Mouse (Mus musculus) thymus, postnatal 25 days (tissue): ENCODE measurements around the gene Elfn1.

Experiments used
- DNase-seq: peaks from one replicate; pipeline ENCODE4 v3.0.0; 2022

The Elfn1 gene

DNA sequence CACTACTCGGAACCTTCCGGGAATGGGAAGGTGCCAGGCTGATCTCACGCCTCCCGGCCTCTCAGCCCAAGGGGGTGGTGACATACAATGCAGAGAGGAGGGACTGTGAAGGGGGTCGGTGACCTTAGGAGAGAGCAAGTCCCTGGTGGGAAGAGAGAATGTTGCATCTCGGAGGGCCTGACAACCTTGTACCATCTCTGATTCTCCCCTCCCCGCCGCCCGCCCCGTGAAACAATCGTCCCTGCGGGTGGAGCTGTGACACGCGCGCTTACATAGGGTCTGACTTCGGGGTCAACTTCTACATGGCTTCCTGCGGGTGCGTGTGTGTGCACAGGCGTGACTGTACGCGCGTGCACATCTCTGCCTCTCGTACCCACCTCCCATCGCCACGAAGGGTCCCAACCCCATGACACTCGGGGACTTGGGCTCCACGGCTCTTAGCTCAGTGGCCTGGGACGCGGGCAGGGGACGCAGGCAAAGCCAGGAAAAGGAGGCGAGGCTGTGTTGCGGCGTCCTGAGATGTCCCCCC, at the start of gene Elfn1:
TSS of gene Elfn1 (plus strand) at position 230 of the 529 bp plus-strand sequence.
- peak; percentile 11 for DNase-seq

DNA sequence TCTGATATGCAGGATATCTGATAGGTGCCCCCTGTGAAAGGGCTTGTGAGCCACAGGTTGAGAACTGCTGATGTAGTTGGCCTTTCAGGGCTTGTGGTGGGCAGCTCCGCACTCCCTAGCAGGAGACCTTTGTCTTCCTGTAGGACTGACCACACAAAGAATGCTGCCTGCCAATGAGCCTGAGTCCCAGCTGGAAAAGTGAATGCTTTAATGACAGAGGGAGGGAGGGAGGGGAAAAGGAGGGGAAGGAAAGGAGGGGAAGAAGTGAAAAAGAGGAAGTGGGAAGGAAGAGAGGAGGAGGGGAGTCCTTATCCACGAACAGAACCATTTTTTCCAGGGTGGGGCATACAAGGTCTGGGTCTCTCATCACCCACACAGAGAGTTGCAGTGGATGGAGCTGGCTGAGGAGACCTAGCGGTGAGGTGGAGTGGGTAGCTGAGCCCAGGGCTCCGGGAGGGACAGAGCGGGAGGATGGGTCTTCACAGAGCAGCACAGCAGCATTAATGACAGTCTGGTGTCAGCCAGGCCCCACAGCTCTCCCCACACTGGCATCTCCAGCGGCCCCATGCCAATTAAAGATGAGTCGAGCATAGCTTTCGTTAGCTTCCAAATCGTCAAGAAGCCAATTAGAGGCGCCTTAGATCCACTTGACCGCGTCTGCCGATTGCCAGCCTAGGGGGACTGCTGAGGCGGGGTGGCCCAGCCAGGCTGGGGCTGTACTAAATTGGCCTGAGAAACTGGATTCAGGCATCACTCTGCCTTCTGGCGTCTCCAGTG, 47.2 kb upstream of the Elfn1 start:
- no peak for DNase-seq

DNA sequence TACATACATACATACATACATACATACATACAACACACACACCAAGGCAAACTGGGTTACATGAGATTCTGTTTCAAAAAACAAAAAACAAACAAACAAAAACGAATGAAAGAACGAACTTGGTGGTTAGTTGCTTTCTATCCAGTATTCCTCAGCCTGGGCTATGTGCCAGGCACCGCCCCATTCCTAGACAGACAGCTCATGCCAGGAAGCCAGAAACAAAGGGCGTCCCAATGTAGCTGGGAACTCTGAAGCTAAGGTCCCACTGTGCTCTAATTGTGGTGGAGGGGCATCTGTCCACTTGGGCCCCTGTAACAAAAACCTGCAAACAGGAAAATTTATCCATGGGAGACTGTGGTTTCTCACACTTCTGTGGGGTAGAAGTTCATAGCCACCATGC, 45.0 kb upstream of the Elfn1 start:
- DNase-seq: no peak

DNA sequence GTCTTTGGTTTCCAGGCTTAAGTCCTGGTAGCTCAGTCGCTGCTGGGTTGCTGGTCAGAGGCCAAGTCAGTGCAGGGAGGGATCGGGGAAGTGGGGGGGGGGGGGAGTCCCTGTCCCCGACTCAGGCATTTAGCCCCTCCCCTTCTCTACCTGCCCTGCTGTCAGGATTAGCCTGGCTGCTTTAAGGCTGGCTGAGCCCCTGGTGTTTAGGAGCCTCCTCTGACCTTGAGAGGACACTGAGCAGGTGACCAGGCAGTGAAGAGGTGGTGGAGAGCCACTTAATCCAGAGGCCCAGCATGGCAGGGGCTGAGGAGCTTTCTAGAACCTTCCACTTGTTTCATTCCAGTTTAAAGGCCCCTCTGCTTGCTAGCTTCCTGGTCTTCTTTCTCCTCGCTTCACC, 36.9 kb upstream of the Elfn1 start:
- no peak for DNase-seq

DNA sequence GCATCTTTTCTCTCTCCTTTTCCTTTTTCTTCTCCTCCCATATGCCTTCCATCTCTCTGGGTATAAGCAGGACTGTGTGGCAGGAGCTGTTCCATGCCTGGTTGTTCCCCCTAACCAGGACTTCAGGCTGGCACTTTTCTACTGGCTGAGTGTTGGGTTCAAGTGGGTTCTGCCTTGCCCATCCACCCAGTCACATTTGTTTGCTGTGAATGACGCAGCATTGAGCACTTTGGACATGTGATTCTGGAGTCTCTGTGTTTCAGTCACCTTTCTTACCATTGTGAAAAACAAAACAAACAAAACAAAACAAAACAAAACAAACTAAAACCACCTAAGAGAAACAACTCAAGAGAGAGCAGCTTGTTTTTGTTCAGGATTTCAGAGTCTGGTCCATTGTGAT, 36.2 kb upstream of the Elfn1 start:
- DNase-seq: no peak

DNA sequence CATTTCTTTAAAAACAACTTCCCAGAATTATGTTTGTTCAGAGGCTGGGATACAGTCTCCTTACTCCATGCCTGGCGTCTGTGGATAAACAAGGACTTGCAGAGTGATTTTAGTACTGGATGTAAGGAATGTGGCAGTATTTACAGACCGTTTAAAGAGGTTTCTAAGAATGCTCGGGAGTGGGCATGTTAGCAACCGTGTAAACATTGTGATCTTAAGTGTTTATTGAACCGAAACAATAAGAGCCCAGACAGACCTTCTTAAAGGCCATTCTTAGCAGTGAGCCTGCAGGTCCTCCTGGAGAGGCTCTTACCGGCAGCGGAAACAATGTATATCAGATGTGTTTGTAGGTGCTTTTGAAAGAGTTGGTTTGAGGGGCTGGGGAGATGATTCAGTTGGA, 30.2 kb upstream of the Elfn1 start:
- no peak for DNase-seq

DNA sequence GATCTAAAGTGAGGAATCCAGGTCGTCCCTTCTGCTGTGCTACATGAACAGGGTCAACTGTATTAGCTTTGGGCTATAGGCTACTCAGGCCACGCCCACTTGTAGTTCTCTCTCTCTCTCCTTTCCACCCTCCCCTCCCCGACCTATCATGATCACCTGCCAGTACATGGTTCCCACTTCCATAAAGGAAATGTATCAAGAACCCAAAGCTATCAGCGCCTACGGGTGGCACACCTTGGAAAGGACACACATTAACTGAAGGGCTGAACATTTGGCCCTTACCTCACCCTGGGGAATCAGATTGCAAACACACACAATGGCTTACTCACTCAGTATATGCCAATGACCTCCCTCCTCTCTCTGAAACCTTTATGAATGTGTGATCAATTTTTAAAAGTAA, 28.0 kb upstream of the Elfn1 start:
- no peak for DNase-seq

DNA sequence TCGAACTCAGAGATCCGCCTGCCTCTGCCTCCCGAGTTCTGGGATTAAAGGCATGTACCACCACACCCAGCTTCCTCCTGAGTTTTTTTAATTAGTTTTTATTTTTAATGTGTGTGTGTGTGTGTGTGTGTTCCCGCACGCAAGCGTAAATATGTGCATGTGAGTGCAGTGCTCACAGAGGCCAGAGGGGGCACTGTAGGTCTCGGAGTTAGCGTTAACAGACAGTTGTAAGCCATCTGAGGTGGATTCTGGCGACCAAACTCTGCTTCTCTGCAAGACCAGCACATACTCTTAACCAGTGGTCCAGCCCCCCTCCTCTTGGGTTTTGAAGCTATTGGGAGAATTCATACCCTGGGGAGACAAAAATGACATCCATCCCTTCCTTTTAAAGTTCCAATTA, 26.6 kb upstream of the Elfn1 start:
- DNase-seq: no peak

DNA sequence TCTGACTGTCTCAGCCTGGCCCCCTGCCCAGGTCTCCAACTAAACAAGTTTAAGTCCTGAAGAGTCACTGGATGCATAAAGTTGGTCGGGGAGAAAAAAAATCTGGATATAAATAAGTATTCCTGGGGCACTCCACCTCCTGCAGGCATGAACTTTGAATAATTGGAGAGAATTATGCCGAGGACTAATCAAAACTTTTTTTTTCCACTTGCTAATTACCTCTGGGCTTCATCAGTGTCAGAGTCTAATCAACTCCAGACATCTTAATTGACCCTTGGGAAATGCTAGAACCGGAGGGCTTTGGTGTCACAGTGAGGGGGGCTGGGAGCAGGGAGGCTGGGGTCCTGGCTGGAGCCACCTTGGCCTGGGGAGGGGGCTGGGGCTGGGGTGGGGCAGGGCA, 19.1 kb upstream of the Elfn1 start:
- no peak for DNase-seq

DNA sequence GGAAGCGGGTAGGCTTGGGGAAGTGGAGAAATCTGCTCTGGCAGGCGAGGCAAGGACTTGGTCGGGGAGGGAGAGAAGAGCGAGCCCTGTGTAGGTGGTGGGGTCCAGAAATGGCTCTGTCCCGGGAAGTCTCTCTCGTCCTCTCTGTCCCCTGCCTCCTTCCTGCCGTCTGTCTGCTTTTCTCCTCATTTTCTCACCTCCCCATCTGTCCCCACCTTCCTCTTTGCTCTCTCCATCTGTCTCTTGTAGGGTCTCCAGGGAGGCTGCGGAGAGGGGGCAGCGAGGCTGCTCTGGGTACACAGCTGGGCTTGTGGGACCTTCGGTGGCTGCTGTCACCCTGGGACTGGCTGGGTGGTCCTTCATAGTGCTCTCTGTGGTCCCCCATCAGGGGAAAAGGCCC, 18.4 kb upstream of the Elfn1 start:
- DNase-seq: no peak

DNA sequence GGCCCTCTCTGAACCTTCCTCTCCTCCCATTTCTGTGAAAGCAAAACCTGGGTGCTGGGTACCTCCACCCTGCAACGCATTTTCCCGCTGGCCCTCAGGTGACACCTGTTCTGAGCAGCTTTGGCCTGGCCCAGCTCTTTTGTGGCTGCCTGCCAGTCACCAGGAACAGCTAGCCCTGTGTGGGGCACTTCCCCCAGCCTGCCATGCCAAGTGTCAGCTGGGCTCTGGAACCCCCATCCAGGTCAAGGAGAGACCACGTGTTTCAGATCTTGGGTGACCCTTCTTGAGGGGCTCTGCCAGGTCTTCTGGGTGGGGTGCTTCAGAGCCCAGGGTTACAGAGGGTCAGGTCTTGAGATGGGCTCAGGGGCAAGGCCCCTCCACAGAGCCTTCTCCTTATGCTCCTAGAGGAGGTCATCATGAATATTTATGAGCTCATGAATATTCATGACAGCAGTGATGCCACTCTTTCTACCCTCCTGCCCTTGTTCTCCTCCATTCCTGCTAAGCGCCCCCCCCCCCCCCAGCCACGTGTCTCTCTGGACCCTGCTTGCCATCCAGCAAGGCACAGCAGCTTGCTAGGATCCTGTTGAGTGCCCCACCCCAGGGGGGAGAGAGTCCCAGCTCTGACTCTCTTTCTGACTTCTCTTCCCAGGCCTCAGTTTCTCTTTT, 15.3 kb upstream of the Elfn1 start:
- no peak for DNase-seq

DNA sequence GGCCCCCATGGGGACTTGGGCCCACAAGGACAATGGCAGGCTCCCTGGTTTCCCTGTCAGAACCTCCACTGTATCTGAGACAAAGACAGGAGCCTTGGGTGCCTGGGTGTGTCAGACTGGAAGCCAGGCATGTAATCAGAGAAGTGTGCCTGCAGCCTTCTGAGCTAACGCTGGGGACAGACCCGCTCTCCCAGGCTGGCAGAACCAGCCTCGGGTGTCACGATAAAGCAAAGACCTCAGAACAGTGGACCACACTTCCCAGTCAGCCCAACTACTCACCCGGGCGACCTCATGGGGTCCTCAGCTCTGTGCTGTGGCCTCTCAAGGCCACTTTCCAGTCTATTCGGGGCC, 14.8 kb upstream of the Elfn1 start:
- no peak for DNase-seq

DNA sequence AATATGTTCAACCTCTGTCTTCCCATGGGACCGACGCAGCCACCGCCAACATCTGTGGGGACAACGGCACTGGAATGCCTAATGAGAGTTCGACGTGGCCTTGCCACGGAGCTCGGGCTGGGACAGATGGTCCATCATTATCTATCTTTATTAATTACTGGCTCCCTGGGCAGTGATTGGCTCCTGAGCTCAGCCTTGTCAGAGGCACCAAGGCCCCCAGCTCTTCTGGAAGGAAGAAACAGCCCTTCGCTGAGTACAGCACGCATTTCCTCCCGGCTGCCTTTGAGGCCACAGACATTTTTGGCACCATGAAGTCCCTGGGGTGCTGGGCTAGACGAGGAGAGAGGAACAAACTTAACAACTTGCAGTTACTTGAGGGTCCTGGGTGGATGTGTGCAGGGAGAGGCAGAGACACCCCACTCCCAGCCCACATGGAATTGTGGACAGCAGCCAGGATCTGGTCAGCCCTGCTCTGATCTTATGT, 13.7 kb upstream of the Elfn1 start:
- no peak for DNase-seq

DNA sequence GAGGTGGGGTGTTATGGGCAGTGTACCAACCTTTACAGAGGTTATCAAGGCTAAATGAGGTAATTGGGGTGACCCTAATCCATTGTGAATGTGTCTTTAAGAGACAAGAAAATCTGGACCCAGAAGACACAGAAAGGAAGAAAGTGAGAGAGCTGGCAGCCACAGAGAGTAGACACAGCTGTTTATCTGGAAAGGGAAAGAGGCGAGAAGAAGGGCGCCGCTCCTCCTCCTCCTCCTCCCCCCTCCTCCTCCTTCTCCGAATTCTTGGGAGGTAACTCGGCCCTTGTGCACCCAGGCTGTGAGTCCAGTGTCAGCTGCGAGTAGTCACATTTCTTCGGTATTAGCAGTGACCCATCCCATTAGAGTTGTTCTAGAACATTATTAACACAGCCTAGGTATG, 8.7 kb upstream of the Elfn1 start:
- DNase-seq: no peak

DNA sequence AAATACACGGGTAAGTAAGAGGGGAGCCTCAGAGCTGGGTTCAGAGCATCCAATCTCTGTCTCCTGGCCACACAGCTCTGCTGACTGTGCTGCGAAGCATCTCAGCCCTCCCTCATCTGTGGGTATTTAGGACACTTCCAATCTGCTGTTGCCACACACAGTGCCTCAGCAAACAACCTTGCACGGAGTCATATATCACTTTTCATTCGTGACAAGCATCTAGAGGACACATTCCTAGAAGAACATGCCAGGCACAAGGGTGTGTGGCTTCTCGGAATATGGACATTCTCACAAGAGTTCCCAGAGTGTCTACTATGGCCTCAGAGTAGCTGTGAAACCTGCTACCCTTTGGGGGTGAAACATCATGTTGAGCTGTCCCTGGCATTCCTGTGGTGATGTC, 2.6 kb upstream of the Elfn1 start:
- DNase-seq: no peak

DNA sequence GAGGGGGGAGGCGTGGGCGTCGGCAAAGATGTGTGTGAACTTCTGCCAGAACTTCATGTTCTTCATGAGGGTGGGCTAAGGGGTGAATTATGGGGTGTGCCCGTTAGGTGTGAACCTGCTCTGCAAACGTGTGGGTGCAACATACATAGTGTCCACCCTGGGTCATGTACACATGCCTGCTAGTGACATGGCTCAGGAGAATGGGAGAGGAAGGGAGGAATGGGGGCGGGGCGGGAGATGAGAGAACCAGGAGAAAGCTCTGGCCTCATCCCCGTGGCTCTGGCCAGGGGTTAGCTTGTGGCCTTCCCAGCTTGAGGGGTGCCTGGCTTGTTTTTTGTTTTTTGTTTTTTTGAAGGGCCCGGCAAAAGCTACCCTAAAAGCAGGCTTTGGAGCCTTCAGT, 1.2 kb upstream of the Elfn1 start:
- no peak for DNase-seq

DNA sequence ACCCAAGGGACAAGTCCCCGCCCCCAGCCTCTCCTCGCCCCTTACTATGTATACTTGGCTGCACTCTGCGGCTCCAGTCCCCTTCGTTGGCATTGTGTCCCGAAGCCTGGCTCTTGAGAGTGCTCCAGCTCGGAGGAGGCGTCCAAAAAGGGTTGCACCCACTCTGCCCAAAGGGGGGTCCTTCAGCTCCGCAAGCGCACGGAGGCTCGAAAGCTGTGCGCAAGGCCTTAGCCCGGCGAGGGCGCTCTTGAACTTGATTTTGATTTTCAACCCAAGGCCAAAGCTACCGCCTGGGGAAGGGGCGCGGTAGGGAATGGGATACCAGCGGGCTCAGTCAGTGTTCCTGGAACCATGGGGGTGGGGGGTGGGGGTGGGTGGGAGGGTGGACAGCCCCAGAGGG, 502 bp upstream of the Elfn1 start:
- DNase-seq: peak; percentile 38

DNA sequence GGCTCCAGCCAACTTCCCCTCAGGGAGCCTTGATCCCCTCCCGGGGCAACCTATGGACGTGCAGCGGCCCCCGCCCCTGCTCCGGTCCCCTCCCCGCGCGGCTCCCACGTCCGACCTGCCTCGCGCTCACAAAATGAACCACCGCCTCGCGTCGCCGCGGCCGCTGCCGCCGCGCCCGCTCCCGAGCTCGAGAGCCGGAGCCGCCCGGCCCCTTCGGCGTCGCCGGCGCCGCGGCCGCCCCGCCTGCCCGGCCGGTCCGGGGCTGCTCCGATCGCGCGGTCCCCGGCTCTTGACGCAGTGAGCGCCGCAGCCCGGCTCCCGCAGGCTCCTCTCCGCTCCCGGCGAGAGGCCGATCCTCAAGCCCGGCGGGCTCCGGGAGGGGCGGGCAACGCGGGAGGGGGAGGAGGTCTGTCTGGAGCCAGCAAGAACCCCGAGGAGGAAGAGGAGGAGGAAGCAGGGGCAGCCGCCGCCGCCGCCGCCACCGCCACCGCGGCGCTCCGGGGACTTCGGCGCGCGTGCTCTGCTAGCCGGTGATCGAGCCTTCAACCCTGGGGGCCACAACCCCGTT, 584 bp downstream of the Elfn1 start:
- DNase-seq: peak; percentile 12

DNA sequence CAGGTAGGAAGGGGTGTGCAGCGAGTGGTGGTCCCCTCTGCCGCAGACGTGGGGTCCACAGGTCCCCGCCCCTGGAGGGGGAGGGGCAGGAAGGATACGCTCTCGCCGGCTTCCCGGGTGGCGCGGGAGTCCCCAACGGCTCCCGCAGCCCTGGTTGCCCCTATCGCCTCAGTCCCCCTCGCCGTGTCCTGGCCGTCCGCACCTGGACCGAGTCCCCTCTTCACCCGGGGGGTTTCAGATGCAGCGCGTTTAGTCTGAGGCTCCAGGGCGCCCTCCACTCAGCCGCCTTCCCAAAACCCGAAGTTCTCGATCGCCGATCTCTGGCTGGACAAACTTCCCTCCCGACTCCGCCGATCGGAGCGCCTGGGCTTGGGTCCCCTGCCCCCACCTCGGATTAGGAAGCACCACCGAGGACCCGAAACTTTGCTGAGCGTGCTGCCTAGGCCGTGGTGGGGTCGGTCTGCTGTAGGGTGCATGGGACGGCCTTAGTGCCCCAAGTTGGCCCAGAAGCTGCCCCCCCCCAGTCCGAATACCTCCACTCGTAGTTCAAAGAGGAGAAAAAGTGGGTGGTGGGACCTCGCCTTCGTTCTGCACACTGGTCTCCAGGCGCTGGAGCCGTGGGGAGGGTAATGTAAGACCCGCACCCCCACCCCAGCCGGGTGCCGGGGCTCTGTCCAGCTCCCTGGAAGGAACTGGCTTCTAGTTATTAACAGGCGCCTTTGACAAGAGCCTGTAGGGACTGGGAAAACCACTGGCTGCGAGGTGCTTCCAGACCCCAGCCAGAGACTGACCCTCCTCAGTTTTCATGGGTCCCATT, 1.3 kb downstream of the Elfn1 start:
- DNase-seq: peak; percentile 25

DNA sequence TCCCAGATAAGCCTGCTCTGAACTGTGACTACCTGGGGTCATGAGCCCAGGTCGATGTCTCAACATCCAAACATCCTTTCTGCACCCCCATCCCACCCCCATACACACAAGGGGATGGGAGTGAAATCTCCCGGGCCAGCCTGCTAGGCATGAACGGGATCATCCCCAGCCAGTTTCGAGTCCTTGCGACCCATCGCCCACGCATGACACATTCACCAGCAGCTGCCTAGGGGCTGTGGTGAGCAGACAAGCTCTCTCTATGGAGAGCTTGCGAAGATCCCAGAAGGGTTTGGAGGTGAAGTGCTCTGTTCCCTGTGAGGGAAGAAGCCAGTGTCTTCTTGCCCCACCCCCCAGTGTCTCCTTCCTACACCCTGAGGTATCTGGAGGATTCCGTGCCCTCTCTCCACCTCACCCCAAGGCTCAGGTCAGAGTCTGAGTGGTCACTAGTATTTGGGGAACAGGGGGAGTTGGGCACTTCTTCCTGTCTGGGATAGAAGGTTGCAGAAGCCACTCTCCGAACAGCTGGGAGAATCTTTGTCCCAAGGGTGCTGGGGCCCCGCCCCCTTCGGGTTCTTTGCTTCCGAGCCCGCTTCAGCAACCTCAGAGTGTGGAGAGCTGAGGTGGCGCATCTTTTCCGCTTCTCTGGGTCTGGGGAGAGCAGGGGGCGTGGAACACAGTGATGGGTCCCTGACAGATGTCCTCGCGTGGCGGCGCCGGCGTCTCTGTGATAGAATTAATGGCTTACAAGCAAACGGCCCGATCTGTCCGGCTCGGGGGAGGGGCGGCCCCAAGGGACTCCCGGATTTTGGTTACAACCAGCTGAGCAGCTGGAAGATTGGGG, 2.2 kb downstream of the Elfn1 start:
- DNase-seq: no peak

DNA sequence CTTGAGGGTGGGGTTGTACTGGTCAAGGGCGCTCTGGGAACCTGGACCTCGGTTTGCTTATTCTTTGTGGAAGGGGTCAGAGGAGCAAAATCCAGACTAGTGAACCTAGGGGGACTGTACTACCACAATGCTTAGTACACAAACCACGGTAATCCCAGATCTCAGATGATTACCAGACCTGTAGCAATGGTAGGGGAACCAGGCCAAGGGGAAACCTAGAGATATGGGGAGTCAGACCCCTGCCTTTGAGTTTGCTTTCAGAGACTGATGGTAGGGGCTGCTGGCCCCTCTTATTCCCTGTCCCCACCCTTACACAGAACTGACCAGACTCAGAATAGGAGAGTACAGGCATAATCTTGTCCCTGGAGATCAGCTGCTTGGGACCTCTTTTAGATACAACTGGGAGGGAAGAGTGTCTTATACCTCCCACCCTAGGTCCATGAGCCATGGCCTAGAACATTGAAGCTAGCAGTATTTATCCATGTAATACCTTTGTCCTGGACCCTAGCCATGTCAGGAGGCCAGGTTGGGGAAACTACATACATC, 3.1 kb downstream of the Elfn1 start:
- no peak for DNase-seq

DNA sequence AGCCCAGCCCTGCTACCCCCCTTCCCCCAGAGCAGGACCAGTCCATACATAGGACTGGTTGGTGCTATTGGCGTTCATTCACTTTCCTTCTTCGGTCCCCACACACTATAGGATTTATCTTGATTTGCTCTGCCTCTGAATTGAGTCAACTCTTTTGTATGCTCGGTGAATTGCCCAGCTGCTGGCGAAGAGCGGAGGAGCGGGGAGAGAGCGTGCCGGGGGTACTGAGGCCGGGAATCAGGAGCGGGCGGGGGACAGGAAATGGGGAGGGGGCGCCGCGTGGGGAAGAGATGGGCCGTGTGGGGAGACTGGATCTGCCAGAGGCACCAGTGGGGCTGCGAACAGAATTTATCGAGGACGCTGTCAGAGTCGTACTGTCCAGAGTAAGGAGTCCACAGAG, 3.8 kb downstream of the Elfn1 start:
- DNase-seq: no peak
